Mouse (Mus musculus): Measurements from ENCODE around the gene Akt2. TPM values are rescaled to one million over a fixed set of nuclear protein-coding genes. Genes with fewer than 3 reads are reported as not detected.
"Not testable (repeated sequence)": the region's sequence is repeated elsewhere in the genome, so short reads cannot be mapped to it uniquely, and the experiment has no call there.

Gene Akt2
- polyA plus RNA-seq, 1 experiment from 2014 or later = 98.5 TPM

- H3K4me2 ChIP-seq; H3K27me3 ChIP-seq; H3K9ac ChIP-seq; H3K27ac ChIP-seq; H3K9me3 ChIP-seq; ATAC-seq (ENCODE audit: borderline replicate concordance, extremely low read depth, low FRiP score, low TSS enrichment); H3K4me1 ChIP-seq; H3K4me3 ChIP-seq: not testable (repeated sequence)
- H3K36me3 ChIP-seq = peaks cover 66% of the 10 kb centered on the region
- WGBS = 87% methylated on average over 7 of the region's 7 CpGs
Observed at GRCm38 (mm10) chr7:27628816-27629215, 37.5 kb downstream of the Akt2 start.

GRCm38 (mm10) chr7:27631439-27631838 is 40.1 kb downstream of the Akt2 start:
- no peak overlapping the region for H3K4me2 ChIP-seq
- H3K9me3 ChIP-seq = no peaks in the 10 kb centered on the region
- H3K27ac ChIP-seq = no peak overlapping the region
- H3K4me3 ChIP-seq = no peak overlapping the region
- peaks cover 80% of the 10 kb centered on the region for H3K36me3 ChIP-seq
- no peak for ATAC-seq (ENCODE audit: borderline replicate concordance, extremely low read depth, low FRiP score, low TSS enrichment)
- H3K27me3 ChIP-seq = no peaks in the 10 kb centered on the region
- 93% methylated on average over 4 of the region's 4 CpGs for WGBS
- no peak overlapping the region for H3K9ac ChIP-seq
- H3K4me1 ChIP-seq = no peaks in the 10 kb centered on the region

GRCm38 (mm10) chr7:27633166-27633565 is 41.8 kb downstream of the Akt2 start:
- WGBS = 85% methylated on average over 6 of the region's 6 CpGs
- H3K4me1 ChIP-seq = no peaks in the 10 kb centered on the region
- no peak overlapping the region for H3K4me3 ChIP-seq
- H3K4me2 ChIP-seq = no peak overlapping the region
- no peak overlapping the region for H3K9ac ChIP-seq
- H3K9me3 ChIP-seq = no peaks in the 10 kb centered on the region
- H3K36me3 ChIP-seq = peaks cover 76% of the 10 kb centered on the region
- no peak overlapping the region for H3K27ac ChIP-seq
- H3K27me3 ChIP-seq = no peaks in the 10 kb centered on the region
- ATAC-seq (ENCODE audit: borderline replicate concordance, extremely low read depth, low FRiP score, low TSS enrichment) = no peak

- H3K27me3 ChIP-seq = no peaks in the 10 kb centered on the region
- no peak overlapping the region for H3K9ac ChIP-seq
- ATAC-seq (ENCODE audit: borderline replicate concordance, extremely low read depth, low FRiP score, low TSS enrichment) = no peak
- H3K36me3 ChIP-seq = peaks cover 61% of the 10 kb centered on the region
- 93% methylated on average over 6 of the region's 6 CpGs for WGBS
- H3K4me1 ChIP-seq = no peaks in the 10 kb centered on the region
- H3K9me3 ChIP-seq = no peaks in the 10 kb centered on the region
- H3K27ac ChIP-seq = no peak overlapping the region
- no peak overlapping the region for H3K4me2 ChIP-seq
- no peak overlapping the region for H3K4me3 ChIP-seq
Observed at GRCm38 (mm10) chr7:27634691-27635090, 43.3 kb downstream of the Akt2 start.

GRCm38 (mm10) chr7:27635094-27635493 is 43.7 kb downstream of the Akt2 start:
- H3K27me3 ChIP-seq; H3K9me3 ChIP-seq; H3K4me1 ChIP-seq; H3K4me2 ChIP-seq; H3K27ac ChIP-seq; ATAC-seq (ENCODE audit: borderline replicate concordance, extremely low read depth, low FRiP score, low TSS enrichment); H3K9ac ChIP-seq; H3K4me3 ChIP-seq: not testable (repeated sequence)
- WGBS = 100% methylated on average over 2 of the region's 2 CpGs
- H3K36me3 ChIP-seq = peaks cover 58% of the 10 kb centered on the region

- no peak for ATAC-seq (ENCODE audit: borderline replicate concordance, extremely low read depth, low FRiP score, low TSS enrichment)
- WGBS = 42% methylated on average over 1 of the region's 1 CpGs
- Histone ChIP-seq H3K36me3 (no peaks in the 10 kb centered on the region), H3K27me3 (no peaks in the 10 kb centered on the region), H3K4me1 (no peaks in the 10 kb centered on the region), H3K9me3 (no peaks in the 10 kb centered on the region), H3K9ac (no peak overlapping the region), H3K27ac (no peak overlapping the region), H3K4me2 (no peak overlapping the region), H3K4me3 (no peak overlapping the region)
Observed at GRCm38 (mm10) chr7:27644471-27644870, 53.1 kb downstream of the Akt2 start.

GRCm38 (mm10) chr7:27646516-27646915 is 55.2 kb downstream of the Akt2 start:
- Histone ChIP-seq H3K36me3 (no peaks in the 10 kb centered on the region), H3K27ac (no peak overlapping the region), H3K9ac (no peak overlapping the region), H3K4me3 (no peak overlapping the region), H3K27me3 (no peaks in the 10 kb centered on the region), H3K4me1 (0 out of 2 replicates have a peak, but pooled peaks cover 6% of the 10 kb centered on the region), H3K4me2 (no peak overlapping the region), H3K9me3 (no peaks in the 10 kb centered on the region)
- 80% methylated on average over 7 of the region's 7 CpGs for WGBS
- no peak for ATAC-seq (ENCODE audit: borderline replicate concordance, extremely low read depth, low FRiP score, low TSS enrichment)

- H3K36me3 ChIP-seq = no peaks in the 10 kb centered on the region
- WGBS = 75% methylated on average over 6 of the region's 6 CpGs
- no peak overlapping the region for H3K9ac ChIP-seq
- peaks cover 5% of the 10 kb centered on the region for H3K27me3 ChIP-seq
- H3K4me2 ChIP-seq = no peak overlapping the region
- no peak overlapping the region for H3K27ac ChIP-seq
- no peak for ATAC-seq (ENCODE audit: borderline replicate concordance, extremely low read depth, low FRiP score, low TSS enrichment)
- no peak overlapping the region for H3K4me3 ChIP-seq
- 0 out of 2 replicates have a peak, but pooled peaks cover 6% of the 10 kb centered on the region for H3K4me1 ChIP-seq
- no peaks in the 10 kb centered on the region for H3K9me3 ChIP-seq
Observed at GRCm38 (mm10) chr7:27647281-27648002, 56.1 kb downstream of the Akt2 start.

- Histone ChIP-seq H3K27ac (no peak overlapping the region), H3K4me1 (peaks cover 11% of the 10 kb centered on the region; the same call in 1 of the 2 replicates), H3K27me3 (peaks cover 27% of the 10 kb centered on the region), H3K9me3 (no peaks in the 10 kb centered on the region), H3K36me3 (no peaks in the 10 kb centered on the region), H3K4me2 (no peak overlapping the region), H3K9ac (no peak overlapping the region), H3K4me3 (no peak overlapping the region)
- ATAC-seq (ENCODE audit: borderline replicate concordance, extremely low read depth, low FRiP score, low TSS enrichment) = no peak; the same call in 1 of the 2 replicates
- WGBS = 71% methylated on average over 11 of the region's 11 CpGs
Observed at GRCm38 (mm10) chr7:27649723-27650122, 58.4 kb downstream of the Akt2 start.

GRCm38 (mm10) chr7:27650949-27651348 is 59.6 kb downstream of the Akt2 start:
- peak overlapping the region; percentile 26 for H3K4me2 ChIP-seq
- 4% methylated on average over 10 of the region's 10 CpGs for WGBS
- no peak overlapping the region for H3K9ac ChIP-seq
- no peaks in the 10 kb centered on the region for H3K36me3 ChIP-seq
- no peak for ATAC-seq (ENCODE audit: borderline replicate concordance, extremely low read depth, low FRiP score, low TSS enrichment)
- H3K4me1 ChIP-seq = peaks cover 11% of the 10 kb centered on the region; the same call in 1 of the 2 replicates
- H3K27ac ChIP-seq = no peak overlapping the region
- no peaks in the 10 kb centered on the region for H3K9me3 ChIP-seq
- 0 out of 2 replicates have a peak overlapping the region, but pooled peaks have one; percentile 9 for H3K4me3 ChIP-seq
- H3K27me3 ChIP-seq = peaks cover 40% of the 10 kb centered on the region

- peaks cover 68% of the 10 kb centered on the region for H3K27me3 ChIP-seq
- ATAC-seq (ENCODE audit: borderline replicate concordance, extremely low read depth, low FRiP score, low TSS enrichment) = peak; percentile 47; the same call in 1 of the 2 replicates
Observed at GRCm38 (mm10) chr7:27653681-27654437, 62.5 kb downstream of the Akt2 start, which contains the start of gene Ttc9b. Gene Ttc9b (plus strand): TSS chr7:27653915.

More at GRCm38 (mm10) chr7:27653681-27654437, 62.5 kb downstream of the Akt2 start, which contains the start of gene Ttc9b:
- Histone ChIP-seq H3K9ac (no peak within 1 kb of the TSS), H3K27ac (no peak within 1 kb of the TSS), H3K9me3 (no peaks in the 10 kb centered on the region), H3K4me2 (peak within 1 kb of the TSS; percentile 50), H3K4me3 (peak within 1 kb of the TSS; percentile 22), H3K4me1 (peaks cover 11% of the 10 kb centered on the region; the same call in 1 of the 2 replicates), H3K36me3 (no peaks in the 10 kb centered on the region)
- WGBS = 4% methylated on average over 58 of the region's 62 CpGs
